Mouse (Mus musculus) brain, embryonic 14.5 days (tissue): ENCODE results near the gene Tob1.

Source experiments
- CTCF ChIP-seq: fragments of 200-500 bp; IDR thresholded peaks from 2 replicates; pipeline ENCODE4 v1.5.1; 2012; ENCODE audit warnings: inconsistent platforms, mild to moderate bottlenecking, moderate library complexity, borderline replicate concordance; ENCODE audit not compliant: insufficient read depth, insufficient read length; ENCODE audit errors: extremely low read depth
- POLR2A ChIP-seq: fragments of 200-500 bp; IDR thresholded peaks from 2 replicates; pipeline ENCODE4 v1.6.1; 2012; ENCODE audit warnings: mild to moderate bottlenecking, inconsistent platforms, borderline replicate concordance; ENCODE audit not compliant: poor library complexity, insufficient read depth, insufficient read length, severe bottlenecking; ENCODE audit errors: extremely low read depth

DNA sequence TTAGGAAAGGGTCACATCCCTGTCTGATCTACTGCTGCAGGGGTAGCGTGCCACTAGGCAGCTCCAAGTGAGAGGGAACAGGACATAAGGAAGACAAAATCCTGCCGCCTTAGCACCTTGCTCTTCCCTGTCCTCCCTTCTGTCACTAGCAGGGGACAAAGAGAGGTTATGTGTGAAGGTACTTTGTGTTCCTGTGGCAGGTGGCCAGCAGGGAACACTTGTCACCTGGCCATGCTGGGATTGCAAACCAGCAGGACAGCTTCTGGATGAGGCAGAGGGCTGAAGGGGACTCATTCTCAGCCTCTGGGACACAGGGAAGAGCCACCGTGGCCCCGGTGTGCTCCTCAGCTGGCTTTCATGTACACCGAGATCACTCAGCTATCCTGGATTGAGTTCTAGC lies 39.6 kb upstream of the Tob1 start:
- TF ChIP-seq CTCF (no peak), POLR2A (no peak)
